9 mouse cellular contexts compared by ENCODE assay signal in the genomic region with DNA sequence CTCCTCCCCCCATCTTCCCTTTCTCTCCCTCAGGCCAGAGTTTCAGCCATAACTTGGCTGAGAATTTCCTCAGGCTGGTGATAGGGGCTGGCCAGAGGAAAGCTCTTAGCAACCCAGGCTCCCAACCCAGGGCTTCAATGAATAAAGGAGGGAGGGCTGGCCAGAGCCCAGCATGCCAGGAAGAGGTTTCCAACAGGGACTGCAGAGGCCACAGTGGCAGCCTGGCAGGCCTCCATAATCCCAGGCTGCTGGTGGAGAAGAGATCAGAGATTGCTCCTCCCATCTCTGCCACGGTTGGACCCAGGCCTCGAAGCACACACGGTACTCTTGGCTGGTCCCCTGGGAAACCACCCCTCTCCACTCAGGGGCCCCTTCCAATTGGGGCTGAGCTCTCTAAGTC. TPM values are rescaled to one million over a fixed set of nuclear protein-coding genes. Genes with fewer than 3 reads are reported as not detected.
DNase-seq lines count a peak whose midpoint lies in the region; ATAC-seq lines count a peak whose summit lies in the region.
"Had no signal": no experiment of that assay in that cellular context is flagged by ENCODE, and none has a peak within 500 bp of the region (broad histone marks: within the 10 kb centered on the region; RNA-seq: fewer than 3 reads in every experiment).

No protein-coding gene starts in this region.

- peaks cover 37% of the 10 kb centered on the region for H3K4me1 ChIP-seq in neural tube, embryonic 11.5 days (ENCODE audit: control insufficient read depth, insufficient read depth, low read length)
- peaks cover 21% of the 10 kb centered on the region for H3K4me1 ChIP-seq in heart, embryonic 16.5 days (ENCODE audit: control insufficient read depth, insufficient read depth, low read length)

- H3K27ac ChIP-seq in neural tube, embryonic 11.5 days (ENCODE audit: low read depth, low read length) = no peak overlapping the region
- peak overlapping the region; percentile 55 for H3K27ac ChIP-seq in heart, embryonic 16.5 days (ENCODE audit: low read length)

- 10% methylated on average over 3 of the region's 3 CpGs for WGBS in neural tube, embryonic 11.5 days
- WGBS in heart, embryonic 16.5 days = 8% methylated on average over 3 of the region's 3 CpGs

- H3K4me2 ChIP-seq in neural tube, embryonic 11.5 days (ENCODE audit: low read depth) = no peak overlapping the region
- no peak overlapping the region for H3K4me2 ChIP-seq in heart, embryonic 16.5 days (ENCODE audit: low read depth, low read length)

- DNase-seq in adrenal gland, adult 2 months = peak; percentile 36
- no peak for DNase-seq in adrenal gland, adult 18-20 months (ENCODE audit: low spot score in 2 of 2)
- no peak for DNase-seq in neural tube, embryonic 11.5 days (ENCODE audit: low spot score)
- DNase-seq in neural tube, embryonic 10.5 days (ENCODE audit: extremely low spot score, low spot score) = no peak
- DNase-seq in lung, postnatal 10 days = peak; percentile 72
- peak; percentile 51 for DNase-seq in testis, postnatal 14 days (ENCODE audit: low spot score)
- DNase-seq in gastrocnemius, postnatal 4 days (ENCODE audit: low spot score in 2 of 2) = no peak

- no peaks in the 10 kb centered on the region for H3K27me3 ChIP-seq in neural tube, embryonic 11.5 days (ENCODE audit: control insufficient read depth, insufficient read depth, low read length)
- H3K27me3 ChIP-seq in heart, embryonic 16.5 days (ENCODE audit: control insufficient read depth, insufficient read depth, low read length) = no peaks in the 10 kb centered on the region

- no peak for ATAC-seq in neural tube, embryonic 11.5 days (ENCODE audit: insufficient read depth, low FRiP score, low TSS enrichment)
- ATAC-seq in heart, embryonic 16.5 days (replicated peaks; ENCODE audit: extremely low read depth, insufficient read depth, low FRiP score) = peak; percentile 76

- 0 out of 2 replicates have a peak overlapping the region, but pooled peaks have one; percentile 7 for H3K9ac ChIP-seq in neural tube, embryonic 11.5 days (ENCODE audit: low read length)
- peak overlapping the region; percentile 47 for H3K9ac ChIP-seq in heart, embryonic 16.5 days (ENCODE audit: low read length)

- no peaks in the 10 kb centered on the region for H3K9me3 ChIP-seq in neural tube, embryonic 11.5 days (ENCODE audit: control insufficient read depth, low read length)
- no peaks in the 10 kb centered on the region for H3K9me3 ChIP-seq in heart, embryonic 16.5 days (replicated peaks; ENCODE audit: control insufficient read depth, low read length)

- H3K36me3 ChIP-seq in neural tube, embryonic 11.5 days (ENCODE audit: control insufficient read depth, insufficient read depth, low read length) = no peaks in the 10 kb centered on the region
- H3K36me3 ChIP-seq in heart, embryonic 16.5 days (ENCODE audit: control insufficient read depth, insufficient read depth) = no peaks in the 10 kb centered on the region

- no peak overlapping the region for H3K4me3 ChIP-seq in neural tube, embryonic 11.5 days (ENCODE audit: low read depth, low read length)
- H3K4me3 ChIP-seq in heart, embryonic 16.5 days (ENCODE audit: low read length) = no peak overlapping the region
- H3K4me3 ChIP-seq: myocyte had no signal

RNA-seq across cellular contexts. Expression of a gene that starts 10.4 kb away (rescaled TPM):
- 10 to 100 TPM; 13.1 to 15.3 TPM for total RNA-seq in adrenal gland, adult 2 months (2021)
- 14.3 and 15.5 TPM in 2 replicates for polyA plus RNA-seq in adrenal gland, adult 2 months (2012; rRNA removed)
- total RNA-seq in adrenal gland, adult 18-20 months (2021) = 10 to 100 TPM; 10.5 to 14.8 TPM
- polyA plus RNA-seq in neural tube, embryonic 11.5 days (2014; fragmentation: Nextera tagmentation; extraction: Ambion mirVana) = 23.7 and 24.5 TPM in 2 replicates
- 7.1 and 8.3 TPM in 2 replicates for polyA plus RNA-seq in heart, embryonic 16.5 days (2015; fragmentation: Nextera tagmentation; extraction: Ambion mirVana)
- total RNA-seq in gastrocnemius, postnatal 4 days (2021) = 10 to 100 TPM; 19.2 to 19.7 TPM

Comparison
In these comparisons a context has a peak if more than half of its experiments do, and no peak if none do; other contexts are left out.
1. DNase-seq: peak in adrenal gland, adult 2 months (single experiment), lung, postnatal 10 days (single experiment) and testis, postnatal 14 days (single experiment); none in adrenal gland, adult 18-20 months (0 of 2), neural tube, embryonic 11.5 days (single experiment), neural tube, embryonic 10.5 days (single experiment) and gastrocnemius, postnatal 4 days (0 of 2).